In the genomic region with DNA sequence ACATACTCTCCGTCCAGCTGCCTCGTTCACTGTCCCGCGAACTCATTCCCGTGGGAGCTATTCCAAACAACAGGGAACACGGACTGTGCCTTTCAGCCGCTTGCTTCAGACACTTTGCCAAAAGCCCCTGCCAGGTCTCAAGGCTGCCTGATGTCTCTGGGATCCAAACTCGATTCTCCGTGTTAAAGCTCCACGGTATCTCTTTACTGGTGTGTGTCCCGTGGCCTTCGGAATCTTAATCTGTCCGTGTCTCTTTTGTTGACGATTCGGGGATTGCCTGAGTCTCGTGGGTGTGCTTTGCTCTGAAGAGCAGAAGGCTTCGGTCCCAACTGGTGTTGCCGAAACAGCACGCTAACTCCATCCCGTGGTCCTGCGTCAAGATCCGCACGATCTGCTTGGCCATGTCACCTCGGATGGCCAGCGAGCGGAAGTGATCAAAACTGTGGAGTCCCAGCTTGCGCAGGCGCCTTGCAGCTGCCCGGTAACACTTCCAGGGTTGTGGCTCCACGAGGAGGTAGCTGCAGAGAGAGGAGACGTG, we compare ENCODE assay signal across 12 mouse cellular contexts. TPM values are rescaled to one million over a fixed set of nuclear protein-coding genes. Genes with fewer than 3 reads are reported as not detected.
DNase-seq lines count a peak whose midpoint lies in the region; ATAC-seq and TF ChIP-seq lines count a peak whose summit lies in the region.
"Had no signal": no experiment of that assay in that cellular context is flagged by ENCODE, and none has a peak within 500 bp of the region (broad histone marks: within the 10 kb centered on the region; RNA-seq: fewer than 3 reads in every experiment).

No protein-coding gene starts in this region.

- 94% methylated on average over 31 of the region's 31 CpGs for WGBS in forebrain, embryonic 13.5 days
- 93% methylated on average over 31 of the region's 31 CpGs for WGBS in forebrain, embryonic 12.5 days
- WGBS in heart, postnatal 0 days: 82% methylated on average over 31 of the region's 31 CpGs
- 89% methylated on average over 31 of the region's 31 CpGs for WGBS in liver, embryonic 11.5 days

- DNase-seq in cerebellum, postnatal 14 days: peak; percentile 79 to 80
- no peak for DNase-seq in heart, postnatal 0 days (ENCODE audit: low spot score)
- DNase-seq in right cerebral cortex, adult 2 months (ENCODE audit: low spot score in 2 of 2): no peak
- no peak for DNase-seq in liver, embryonic 11.5 days (ENCODE audit: low spot score)
- DNase-seq in Muller cell, postnatal 12 days (ENCODE audit: inconsistent ontology term): no peak

- no peak for ATAC-seq in forebrain, embryonic 13.5 days
- no peak for ATAC-seq in forebrain, embryonic 12.5 days (ENCODE audit: low FRiP score)
- ATAC-seq in heart, postnatal 0 days (ENCODE audit: insufficient read depth, low read depth): no peak
- ATAC-seq in liver, embryonic 11.5 days (replicated peaks; ENCODE audit: low FRiP score): no peak
- ATAC-seq: intestine, embryonic 16.5 days had no signal

- H3K9ac ChIP-seq in forebrain, embryonic 13.5 days: no peak overlapping the region
- no peak overlapping the region for H3K9ac ChIP-seq in forebrain, embryonic 12.5 days
- no peak overlapping the region for H3K9ac ChIP-seq in heart, postnatal 0 days (replicated peaks; ENCODE audit: low read depth, low read length)
- no peak overlapping the region for H3K9ac ChIP-seq in liver, embryonic 11.5 days (ENCODE audit: low read depth, low read length)
- H3K9ac ChIP-seq: embryonic facial prominence, embryonic 12.5 days had no signal

- H3K4me2 ChIP-seq in forebrain, embryonic 13.5 days: no peak overlapping the region
- H3K4me2 ChIP-seq in forebrain, embryonic 12.5 days: no peak overlapping the region
- peak overlapping the region; percentile 47; the same call in 1 of the 2 replicates for H3K4me2 ChIP-seq in heart, postnatal 0 days (ENCODE audit: low read depth, low read length)
- H3K4me2 ChIP-seq in liver, embryonic 11.5 days: no peak overlapping the region
- H3K4me2 ChIP-seq: embryonic facial prominence, embryonic 12.5 days; midbrain, embryonic 11.5 days had no signal

- TF ChIP-seq EP300 in heart, postnatal 0 days (IDR thresholded peaks at IDR 0.05; ENCODE audit: low read depth): no peak

- H3K27me3 ChIP-seq in forebrain, embryonic 13.5 days: no peaks in the 10 kb centered on the region
- no peaks in the 10 kb centered on the region for H3K27me3 ChIP-seq in forebrain, embryonic 12.5 days
- H3K27me3 ChIP-seq in E14TG2a.4 (ENCODE audit: insufficient read depth, low read length): no peaks in the 10 kb centered on the region
- H3K27me3 ChIP-seq in heart, postnatal 0 days (ENCODE audit: control insufficient read depth, insufficient read depth, low read length): no peaks in the 10 kb centered on the region
- no peaks in the 10 kb centered on the region for H3K27me3 ChIP-seq in liver, embryonic 11.5 days (replicated peaks; ENCODE audit: control insufficient read depth, insufficient read depth, low read length)
- H3K27me3 ChIP-seq: embryonic facial prominence, embryonic 12.5 days had no signal

- no peaks in the 10 kb centered on the region for H3K9me3 ChIP-seq in forebrain, embryonic 13.5 days (replicated peaks)
- no peaks in the 10 kb centered on the region for H3K9me3 ChIP-seq in forebrain, embryonic 12.5 days
- no peaks in the 10 kb centered on the region for H3K9me3 ChIP-seq in E14TG2a.4 (ENCODE audit: low read length)
- no peaks in the 10 kb centered on the region for H3K9me3 ChIP-seq in heart, postnatal 0 days (replicated peaks; ENCODE audit: control insufficient read depth, low read length)
- no peaks in the 10 kb centered on the region for H3K9me3 ChIP-seq in liver, embryonic 11.5 days (ENCODE audit: control insufficient read depth, low read length)
- H3K9me3 ChIP-seq: embryonic facial prominence, embryonic 12.5 days had no signal

- no peak for TF ChIP-seq CTCF in E14TG2a.4 (conservative IDR thresholded peaks at IDR 0.05; ENCODE audit: low read length)
- no peak for TF ChIP-seq CTCF in heart, postnatal 0 days (IDR thresholded peaks at IDR 0.05; ENCODE audit: low read depth)

- peaks cover 17% of the 10 kb centered on the region for H3K4me1 ChIP-seq in forebrain, embryonic 13.5 days
- peaks cover 9% of the 10 kb centered on the region for H3K4me1 ChIP-seq in forebrain, embryonic 12.5 days
- H3K4me1 ChIP-seq in E14TG2a.4 (replicated peaks; ENCODE audit: low read depth, low read length): peaks cover 82% of the 10 kb centered on the region
- peaks cover 15% of the 10 kb centered on the region for H3K4me1 ChIP-seq in heart, postnatal 0 days (ENCODE audit: control insufficient read depth, insufficient read depth)
- H3K4me1 ChIP-seq in liver, embryonic 11.5 days (replicated peaks; ENCODE audit: control insufficient read depth, insufficient read depth, low read length): peaks cover 12% of the 10 kb centered on the region

- peaks cover 16% of the 10 kb centered on the region for H3K36me3 ChIP-seq in forebrain, embryonic 13.5 days (ENCODE audit: poor library complexity, severe bottlenecking)
- H3K36me3 ChIP-seq in forebrain, embryonic 12.5 days (replicated peaks): peaks cover 24% of the 10 kb centered on the region
- peaks cover 16% of the 10 kb centered on the region for H3K36me3 ChIP-seq in E14TG2a.4 (ENCODE audit: insufficient read depth, low read length)
- H3K36me3 ChIP-seq in heart, postnatal 0 days (replicated peaks; ENCODE audit: control insufficient read depth, insufficient read depth, low read length): no peaks in the 10 kb centered on the region
- peaks cover 5% of the 10 kb centered on the region for H3K36me3 ChIP-seq in liver, embryonic 11.5 days (ENCODE audit: control insufficient read depth, insufficient read depth, low read length)

- H3K4me3 ChIP-seq in forebrain, embryonic 13.5 days: no peak overlapping the region
- H3K4me3 ChIP-seq in forebrain, embryonic 12.5 days (replicated peaks): no peak overlapping the region
- peak overlapping the region; percentile 64 for H3K4me3 ChIP-seq in E14TG2a.4 (replicated peaks; ENCODE audit: low read length)
- H3K4me3 ChIP-seq in heart, postnatal 0 days (ENCODE audit: low read depth, low read length): no peak overlapping the region
- H3K4me3 ChIP-seq in liver, embryonic 11.5 days (ENCODE audit: low read depth, low read length): no peak overlapping the region
- H3K4me3 ChIP-seq: embryonic facial prominence, embryonic 12.5 days had no signal

- H3K27ac ChIP-seq in forebrain, embryonic 13.5 days: peak overlapping the region; percentile 21; the same call in 1 of the 2 replicates
- H3K27ac ChIP-seq in forebrain, embryonic 12.5 days: no peak overlapping the region
- peak overlapping the region; percentile 76 for H3K27ac ChIP-seq in heart, postnatal 0 days (ENCODE audit: low read depth)
- no peak overlapping the region for H3K27ac ChIP-seq in liver, embryonic 11.5 days (ENCODE audit: low read depth, low read length)
- H3K27ac ChIP-seq: embryonic facial prominence, embryonic 12.5 days had no signal

RNA-seq across cellular contexts. Expression of a gene that starts 4.2 kb away (rescaled TPM):
- 24.7 and 25.4 TPM in 2 replicates for polyA plus RNA-seq in forebrain, embryonic 13.5 days (2015; fragmentation: Nextera tagmentation; extraction: Ambion mirVana)
- polyA plus RNA-seq in forebrain, embryonic 12.5 days (2016; fragmentation: Nextera tagmentation; extraction: Ambion mirVana): 21.5 and 25.0 TPM in 2 replicates
- 3.5 and 11.0 TPM in 2 replicates for total RNA-seq in heart, postnatal 0 days (2014; rRNA removed; ENCODE audit: low replicate concordance)
- 12.5 and 13.1 TPM in 2 replicates for polyA plus RNA-seq in heart, postnatal 0 days (2015; fragmentation: Nextera tagmentation; extraction: Ambion mirVana)
- 10.5 and 12.1 TPM in 2 replicates for polyA plus RNA-seq in liver, embryonic 11.5 days (2014; fragmentation: Nextera tagmentation; extraction: Ambion mirVana)

RNA-seq across cellular contexts. Expression of a gene that starts 12.7 kb away (rescaled TPM):
- polyA plus RNA-seq in forebrain, embryonic 13.5 days (2015; fragmentation: Nextera tagmentation; extraction: Ambion mirVana): 9.3 and 13.4 TPM in 2 replicates
- 11.8 and 12.0 TPM in 2 replicates for polyA plus RNA-seq in forebrain, embryonic 12.5 days (2016; fragmentation: Nextera tagmentation; extraction: Ambion mirVana)
- total RNA-seq in heart, postnatal 0 days (2014; rRNA removed; ENCODE audit: low replicate concordance): 7.5 and 35.0 TPM in 2 replicates
- polyA plus RNA-seq in heart, postnatal 0 days (2015; fragmentation: Nextera tagmentation; extraction: Ambion mirVana): 3.7 and 5.0 TPM in 2 replicates
- 5.6 and 6.0 TPM in 2 replicates for polyA plus RNA-seq in liver, embryonic 11.5 days (2014; fragmentation: Nextera tagmentation; extraction: Ambion mirVana)

RNA-seq across cellular contexts. Expression of a gene that starts 57.7 kb away (rescaled TPM):
- polyA plus RNA-seq in forebrain, embryonic 13.5 days (2015; fragmentation: Nextera tagmentation; extraction: Ambion mirVana): 5.5 and 8.1 TPM in 2 replicates
- 1.6 and 1.9 TPM in 2 replicates for polyA plus RNA-seq in forebrain, embryonic 12.5 days (2016; fragmentation: Nextera tagmentation; extraction: Ambion mirVana)
- total RNA-seq in heart, postnatal 0 days (2014; rRNA removed; ENCODE audit: low replicate concordance): not detected in 2 replicates
- polyA plus RNA-seq in heart, postnatal 0 days (2015; fragmentation: Nextera tagmentation; extraction: Ambion mirVana): 0.11 TPM in 1 of 2 replicates, not detected in the other
- polyA plus RNA-seq in liver, embryonic 11.5 days (2014; fragmentation: Nextera tagmentation; extraction: Ambion mirVana): 0.19 and 0.22 TPM in 2 replicates
- polyA plus RNA-seq: liver, adult 2 months had no signal

Comparison
In these comparisons a context has a peak if more than half of its experiments do, and no peak if none do; other contexts are left out.
1. H3K27ac ChIP-seq: peak in forebrain, embryonic 13.5 days (single experiment) and heart, postnatal 0 days (single experiment); none in forebrain, embryonic 12.5 days (single experiment) and liver, embryonic 11.5 days (single experiment).
2. DNase-seq: peak in cerebellum, postnatal 14 days (2 of 2); none in heart, postnatal 0 days (single experiment), right cerebral cortex, adult 2 months (0 of 2), liver, embryonic 11.5 days (single experiment) and Muller cell, postnatal 12 days (single experiment).